9 mouse cellular contexts compared by ENCODE assay signal in genomic region chr17:89297277-89298002, GRCm38 (mm10).
DNase-seq lines count a peak whose midpoint lies in the region; ATAC-seq lines count a peak whose summit lies in the region.
"Had no signal": no experiment of that assay in that cellular context is flagged by ENCODE, and none has a peak within 500 bp of the region (broad histone marks: within the 10 kb centered on the region; RNA-seq: fewer than 3 reads in every experiment).

No protein-coding gene starts in this region.

- peak; percentile 0 for DNase-seq in kidney, adult 9 months
- DNase-seq in kidney, postnatal 4 days: no peak
- peak; percentile 71 for DNase-seq in Muller cell, postnatal 12 days (ENCODE audit: inconsistent ontology term)
- peak; percentile 6 for DNase-seq in layer of hippocampus, postnatal 25 days (ENCODE audit: extremely low spot score in 1 of 2, low spot score in 1 of 2)
- no peak for DNase-seq in adipocyte (ENCODE audit: low spot score)
- DNase-seq in T-cell, adult 2 months (ENCODE audit: low spot score): no peak
- DNase-seq in heart, adult 9 months (ENCODE audit: low spot score in 2 of 2): no peak
- DNase-seq: adrenal gland, postnatal 10 days had no signal

- H3K27me3 ChIP-seq in forebrain, embryonic 15.5 days: no peaks in the 10 kb centered on the region

- H3K27ac ChIP-seq in forebrain, embryonic 15.5 days (replicated peaks): no peak overlapping the region

- no peaks in the 10 kb centered on the region for H3K9me3 ChIP-seq in forebrain, embryonic 15.5 days

- no peak overlapping the region for H3K4me2 ChIP-seq in forebrain, embryonic 15.5 days (replicated peaks)

- H3K36me3 ChIP-seq in forebrain, embryonic 15.5 days: no peaks in the 10 kb centered on the region

- no peak overlapping the region for H3K4me3 ChIP-seq in forebrain, embryonic 15.5 days

- H3K4me1 ChIP-seq in forebrain, embryonic 15.5 days: peaks cover 6% of the 10 kb centered on the region

- peak; percentile 89 for ATAC-seq in forebrain, embryonic 15.5 days (replicated peaks)

- WGBS in forebrain, embryonic 15.5 days: 6% methylated on average over 4 of the region's 4 CpGs

- no peak overlapping the region for H3K9ac ChIP-seq in forebrain, embryonic 15.5 days (replicated peaks)

Comparison
In these comparisons a context has a peak if more than half of its experiments do, and no peak if none do; other contexts are left out.
1. DNase-seq: peak in kidney, adult 9 months (single experiment), Muller cell, postnatal 12 days (single experiment) and layer of hippocampus, postnatal 25 days (2 of 2); none in kidney, postnatal 4 days (0 of 2), adipocyte (single experiment), T-cell, adult 2 months (single experiment) and heart, adult 9 months (0 of 2).